Mouse (Mus musculus): Measurements from ENCODE around the gene Ano6. TPM values are rescaled to one million over a fixed set of nuclear protein-coding genes. Genes with fewer than 3 reads are reported as not detected.

Ano6 gene
- total RNA-seq, 2 experiments from 2014 or later, result 20.7 to 23.9 TPM

DNA sequence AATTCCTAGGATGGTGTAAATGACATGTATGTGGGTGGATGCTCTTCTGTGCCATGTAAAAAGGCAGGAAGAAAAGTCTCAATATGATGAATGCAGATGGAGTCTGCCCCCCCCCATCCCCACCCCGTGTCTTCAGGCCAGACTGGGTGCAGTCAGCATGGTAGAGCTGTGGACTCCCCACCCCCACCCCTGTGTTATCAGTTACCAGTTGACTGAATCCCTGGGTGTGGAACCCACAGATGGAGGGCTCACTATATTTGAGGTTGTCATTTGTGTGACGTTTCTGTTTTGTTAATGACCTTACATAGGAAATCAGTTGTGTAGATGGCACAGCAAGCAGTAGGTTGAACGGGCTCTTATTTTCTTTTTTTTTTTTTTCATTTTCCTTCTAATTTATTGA lies 126.7 kb downstream of the Ano6 start:
- DNase-seq (ENCODE audit: extremely low spot score in 1 of 2, low spot score in 1 of 2), result no peak

- DNase-seq (ENCODE audit: extremely low spot score in 1 of 2, low spot score in 1 of 2), result no peak
Observed at GRCm38 (mm10) chr15:95920047-95920446, 129.4 kb downstream of the Ano6 start.

DNA sequence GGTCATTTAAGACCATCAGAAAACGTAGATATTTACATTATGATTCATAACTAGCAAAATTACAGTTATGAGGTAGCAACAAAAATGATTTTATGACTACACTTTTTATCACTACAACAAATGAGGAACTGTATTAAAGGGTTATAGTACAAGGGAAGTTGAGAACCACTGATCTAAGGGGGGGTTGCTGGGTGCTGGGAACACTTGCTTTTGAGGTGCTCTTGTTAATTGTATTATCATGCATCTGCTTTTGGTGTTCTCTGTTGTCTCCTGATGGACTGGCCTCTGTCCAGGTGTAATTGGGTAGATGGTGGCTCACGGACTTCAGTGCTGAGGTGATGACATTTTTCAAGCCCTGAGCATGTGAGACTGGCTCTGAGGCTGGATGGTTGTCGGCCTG lies 130.4 kb downstream of the Ano6 start:
- DNase-seq (ENCODE audit: extremely low spot score in 1 of 2, low spot score in 1 of 2), result no peak

DNA sequence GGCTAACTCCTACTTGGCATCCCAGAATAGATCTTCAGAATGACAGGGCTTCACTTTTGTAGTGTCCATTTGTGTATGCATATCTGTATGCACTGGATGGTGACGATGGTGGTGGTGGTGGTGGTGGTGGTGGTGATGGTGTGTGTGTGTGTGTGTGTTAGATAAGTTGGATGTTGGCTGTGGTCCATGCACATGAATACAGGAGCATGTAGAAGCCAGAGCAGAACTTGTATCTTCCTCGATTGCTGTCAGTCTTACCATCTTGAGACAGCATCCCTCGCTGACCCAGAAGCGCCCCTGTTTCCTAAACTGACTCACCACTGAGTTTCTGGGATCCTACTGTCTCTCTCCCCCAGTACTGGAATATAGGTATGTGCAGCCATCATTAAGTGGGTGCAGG lies 131.0 kb downstream of the Ano6 start:
- no peak for DNase-seq (ENCODE audit: extremely low spot score in 1 of 2, low spot score in 1 of 2)

GRCm38 (mm10) chr15:95922558-95922957 lies 131.9 kb downstream of the Ano6 start:
- DNase-seq (ENCODE audit: extremely low spot score in 1 of 2, low spot score in 1 of 2), result no peak

DNA sequence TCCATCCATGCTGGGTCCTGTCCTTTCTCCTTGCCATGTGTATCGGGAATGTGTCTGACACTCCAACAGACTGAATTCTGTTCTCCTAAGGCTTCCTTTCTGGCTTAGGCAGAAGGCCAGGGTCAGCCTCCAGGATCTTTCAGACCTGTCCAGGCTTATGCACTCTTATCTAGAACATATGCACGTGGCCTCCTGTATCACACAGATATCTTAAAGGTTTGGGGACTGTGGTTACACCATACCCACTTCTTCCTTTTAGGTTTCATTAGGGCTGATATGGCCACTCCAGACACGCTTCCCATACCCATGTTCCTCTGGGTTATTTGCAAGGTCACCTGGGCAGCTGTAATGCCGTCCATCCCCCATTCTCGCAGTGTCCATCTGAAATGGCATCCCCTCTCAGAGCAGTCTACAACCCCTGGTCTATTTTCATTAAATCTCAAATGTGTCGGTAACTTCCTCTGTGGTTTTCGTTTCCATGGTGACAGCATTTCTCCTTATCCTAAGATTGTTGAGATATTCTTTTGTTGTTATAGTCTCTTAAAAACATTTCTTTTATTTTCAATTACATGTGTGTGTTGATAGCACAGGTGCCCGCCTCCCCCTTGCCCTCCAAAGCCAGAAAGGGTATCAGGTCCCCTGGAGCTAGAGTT lies 134.8 kb downstream of the Ano6 start:
- DNase-seq (ENCODE audit: extremely low spot score in 1 of 2, low spot score in 1 of 2), result no peak

DNA sequence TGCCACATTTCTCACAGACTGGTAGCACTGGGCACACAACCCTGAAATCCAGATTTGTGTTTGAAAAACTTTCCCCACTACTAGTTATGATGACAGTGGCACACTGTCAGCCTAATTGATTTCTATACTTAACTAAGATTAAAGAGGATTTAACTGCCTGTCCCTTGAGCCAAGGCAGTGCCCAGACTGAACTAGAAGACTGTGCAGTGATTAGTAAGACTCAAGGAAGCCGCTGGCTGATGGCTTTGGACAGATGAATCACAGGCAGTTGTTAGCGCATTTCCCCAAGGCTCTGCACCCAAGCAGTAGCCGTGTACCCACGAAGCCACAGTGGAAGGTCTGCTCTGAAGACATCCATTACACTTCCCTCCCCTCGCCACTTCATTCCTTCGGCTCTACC lies 138.4 kb downstream of the Ano6 start:
- no peak for DNase-seq (ENCODE audit: extremely low spot score in 1 of 2, low spot score in 1 of 2)

DNA sequence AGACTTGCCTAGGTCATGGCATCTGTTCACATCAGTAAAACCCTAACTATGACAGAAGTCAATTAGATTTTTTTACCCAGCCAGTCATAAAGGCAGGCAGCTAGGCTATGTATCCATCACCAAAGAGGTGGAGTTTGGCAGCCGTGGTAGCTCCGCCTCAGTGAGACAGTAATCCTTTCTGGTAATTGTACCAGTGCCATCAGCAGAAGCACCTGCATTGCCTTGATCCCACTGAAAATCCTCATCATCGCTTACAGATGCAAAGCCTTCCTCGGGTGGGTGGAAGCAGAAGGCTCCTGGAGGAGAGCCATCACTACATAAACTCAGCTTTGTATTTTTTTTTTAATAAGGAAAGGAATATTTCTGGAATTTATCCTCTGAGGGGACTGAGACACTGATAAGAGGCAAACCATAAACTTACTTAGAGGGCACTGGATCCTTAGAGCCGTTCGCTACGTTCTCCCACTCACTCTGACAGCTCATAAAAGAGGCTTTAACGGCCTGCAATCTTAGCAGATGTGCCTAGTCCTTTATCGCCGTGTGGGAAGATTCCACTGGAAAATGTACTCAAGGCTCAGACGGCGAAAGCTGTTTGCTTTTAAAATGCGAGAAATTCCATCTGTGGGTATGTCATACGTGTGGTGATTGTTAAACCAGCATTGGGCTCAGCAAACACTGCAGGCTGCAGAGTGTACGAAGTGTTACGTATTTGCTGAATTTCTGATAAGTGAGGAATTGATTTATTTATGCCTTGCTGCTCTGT lies 140.6 kb downstream of the Ano6 start:
- DNase-seq (ENCODE audit: extremely low spot score in 1 of 2, low spot score in 1 of 2), result no peak

- peak; percentile 52 to 61 for DNase-seq (ENCODE audit: extremely low spot score in 1 of 2, low spot score in 1 of 2)
Observed at GRCm38 (mm10) chr15:95932358-95932757, 141.7 kb downstream of the Ano6 start.

- no peak for DNase-seq (ENCODE audit: extremely low spot score in 1 of 2, low spot score in 1 of 2)
Observed at GRCm38 (mm10) chr15:95935141-95935540, 144.5 kb downstream of the Ano6 start.

DNA sequence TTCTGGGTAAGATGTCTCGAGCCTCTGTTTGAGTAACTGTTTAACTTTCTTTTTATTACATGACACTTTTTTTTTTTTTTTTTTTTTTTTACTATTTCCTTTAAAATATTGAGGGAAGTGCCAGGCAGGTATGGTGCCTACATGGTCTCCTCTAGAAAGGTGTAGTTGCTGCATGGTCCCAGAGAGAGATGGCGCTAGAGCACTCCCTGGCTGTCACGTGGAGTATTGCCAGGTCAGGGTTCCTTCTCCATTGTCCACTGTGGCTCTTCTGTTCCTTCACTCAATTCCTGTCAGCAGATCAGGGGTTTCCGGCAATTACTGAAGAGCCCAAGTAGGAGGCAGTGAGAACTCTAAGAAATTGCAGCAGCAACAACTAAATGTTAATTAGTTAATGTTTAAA lies 152.8 kb downstream of the Ano6 start:
- DNase-seq (ENCODE audit: extremely low spot score in 1 of 2, low spot score in 1 of 2), result no peak

DNA sequence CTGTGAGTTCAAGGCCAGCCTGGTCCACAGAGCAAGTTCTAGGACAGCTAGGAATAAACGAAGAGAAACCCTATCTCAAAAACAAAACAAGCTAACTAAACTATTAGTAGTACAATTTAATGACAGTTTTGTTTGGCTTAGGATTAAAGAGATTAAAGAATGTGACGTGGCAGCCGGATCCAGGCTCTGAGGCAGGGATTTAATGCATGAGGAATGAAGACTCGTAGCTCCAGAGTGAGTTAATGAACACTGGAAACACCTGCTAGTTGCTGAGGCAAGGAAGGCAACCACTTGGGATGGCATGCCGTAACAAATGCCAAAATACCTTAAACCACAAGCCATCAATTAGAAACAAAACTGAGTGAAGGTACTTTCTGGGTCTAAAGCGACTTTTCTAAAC lies 153.7 kb downstream of the Ano6 start:
- DNase-seq (ENCODE audit: extremely low spot score in 1 of 2, low spot score in 1 of 2), result no peak

GRCm38 (mm10) chr15:95945951-95946708 lies 155.5 kb downstream of the Ano6 start:
- DNase-seq (ENCODE audit: extremely low spot score in 1 of 2, low spot score in 1 of 2), result no peak

GRCm38 (mm10) chr15:95948411-95948810 lies 157.8 kb downstream of the Ano6 start:
- no peak for DNase-seq (ENCODE audit: extremely low spot score in 1 of 2, low spot score in 1 of 2)

- DNase-seq (ENCODE audit: extremely low spot score in 1 of 2, low spot score in 1 of 2), result no peak
Observed at GRCm38 (mm10) chr15:95949336-95949735, 158.7 kb downstream of the Ano6 start.

GRCm38 (mm10) chr15:95951497-95951896 lies 160.9 kb downstream of the Ano6 start:
- no peak for DNase-seq (ENCODE audit: extremely low spot score in 1 of 2, low spot score in 1 of 2)

DNA sequence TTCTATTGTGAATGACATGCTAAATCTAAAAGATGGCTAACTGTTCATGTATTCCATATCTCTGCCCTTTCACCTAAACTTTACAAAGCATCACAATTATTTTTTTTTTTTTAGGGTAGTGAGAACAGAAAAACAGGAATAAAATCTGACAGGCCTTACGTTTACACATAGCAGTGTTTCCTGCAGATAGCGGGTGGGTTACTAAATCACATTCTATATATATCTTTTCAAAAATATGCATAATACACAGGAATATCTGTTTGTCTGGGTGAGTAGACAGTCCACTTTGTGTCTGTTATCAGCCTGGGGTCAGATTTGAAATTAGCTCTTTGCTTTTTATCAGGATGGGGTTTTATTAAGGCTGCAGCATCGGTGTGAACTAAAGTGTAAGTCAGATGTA lies 166.0 kb downstream of the Ano6 start:
- no peak for DNase-seq (ENCODE audit: extremely low spot score in 1 of 2, low spot score in 1 of 2)

DNA sequence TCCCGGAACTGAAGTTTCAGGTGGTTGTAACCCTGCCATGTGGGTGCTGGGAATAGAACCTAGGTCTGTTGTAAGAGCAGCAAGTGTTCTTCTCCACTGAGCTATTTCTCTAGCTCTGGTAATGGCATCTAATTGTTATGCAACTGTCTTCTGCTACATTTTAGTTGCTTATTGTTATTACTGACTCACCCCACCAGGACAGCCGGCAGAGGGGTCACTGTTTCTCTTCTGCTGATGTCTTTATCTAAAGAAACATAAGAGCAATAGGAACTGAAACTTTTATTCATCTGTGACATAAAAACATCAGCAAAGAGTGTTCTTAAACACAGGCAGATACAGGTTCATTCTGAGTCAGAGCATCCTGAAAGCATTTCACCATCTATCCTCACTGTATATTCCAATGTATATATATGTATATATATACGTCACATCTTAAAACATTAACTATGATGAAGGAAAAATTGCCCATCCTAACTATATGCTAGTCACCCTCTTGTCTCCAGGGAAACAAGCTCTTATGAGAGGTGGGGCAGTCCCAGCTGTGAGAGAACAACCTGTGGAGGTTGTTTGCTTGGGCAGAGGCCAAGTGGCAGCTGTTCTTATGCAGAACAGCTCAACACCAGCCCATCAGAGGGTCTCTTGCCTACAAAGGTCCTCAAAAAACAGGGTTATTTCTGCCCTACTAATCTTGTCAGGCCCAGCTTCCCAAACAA lies 171.9 kb downstream of the Ano6 start:
- no peak for DNase-seq (ENCODE audit: extremely low spot score in 1 of 2, low spot score in 1 of 2)

- DNase-seq (ENCODE audit: extremely low spot score in 1 of 2, low spot score in 1 of 2), result no peak
Observed at GRCm38 (mm10) chr15:95963124-95963482, 172.5 kb downstream of the Ano6 start.

DNA sequence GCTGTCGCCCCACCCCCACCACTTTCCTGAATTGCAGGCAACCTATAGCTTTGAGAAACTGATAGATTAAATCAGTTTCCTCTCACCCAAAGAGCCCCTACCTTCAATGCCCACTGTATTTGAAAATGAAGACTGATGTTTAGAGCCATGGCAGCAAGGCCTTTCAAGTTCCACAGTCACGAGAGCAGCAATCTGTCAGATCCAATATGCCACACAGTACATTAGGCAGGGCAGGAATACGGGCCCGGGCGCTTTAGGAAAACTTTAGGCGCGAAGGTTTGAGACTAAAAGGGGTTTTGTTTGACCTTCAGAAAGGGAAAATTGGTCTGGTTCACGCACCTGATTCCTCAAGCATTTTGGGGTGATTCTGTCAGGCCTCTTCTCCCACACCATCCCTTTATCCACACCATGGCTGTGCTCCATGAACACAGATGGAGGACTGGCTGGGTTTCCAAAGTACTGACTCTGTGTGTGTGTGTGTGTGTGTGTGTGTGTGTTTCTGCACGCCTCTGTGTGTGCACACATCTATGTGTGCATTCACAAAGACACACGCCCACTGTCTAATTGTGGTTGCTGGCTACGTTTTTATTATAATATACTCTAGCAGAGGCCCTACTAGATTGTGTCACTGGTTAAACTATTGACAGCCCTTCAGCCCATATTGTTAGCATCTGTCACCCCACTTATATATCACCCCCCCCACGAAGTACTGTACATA lies 173.0 kb downstream of the Ano6 start:
- peak; percentile 24 to 25 for DNase-seq (ENCODE audit: extremely low spot score in 1 of 2, low spot score in 1 of 2)

All from layer of hippocampus, postnatal 25 days (tissue).